Mouse (Mus musculus) spleen, adult 12 weeks (tissue): ENCODE measurements around the gene Pdcd2l.
A peak's percentile ranks its signal among the peaks of the same experiment; 100 is the strongest.
"Not testable (repeated sequence)": the region's sequence is repeated elsewhere in the genome, so short reads cannot be mapped to it uniquely, and the experiment has no call there.

Experiments
- DNase-seq: peaks from one replicate; pipeline ENCODE4 v3.0.0; 2022; ENCODE audit warnings: low spot score

Pdcd2l gene

DNA sequence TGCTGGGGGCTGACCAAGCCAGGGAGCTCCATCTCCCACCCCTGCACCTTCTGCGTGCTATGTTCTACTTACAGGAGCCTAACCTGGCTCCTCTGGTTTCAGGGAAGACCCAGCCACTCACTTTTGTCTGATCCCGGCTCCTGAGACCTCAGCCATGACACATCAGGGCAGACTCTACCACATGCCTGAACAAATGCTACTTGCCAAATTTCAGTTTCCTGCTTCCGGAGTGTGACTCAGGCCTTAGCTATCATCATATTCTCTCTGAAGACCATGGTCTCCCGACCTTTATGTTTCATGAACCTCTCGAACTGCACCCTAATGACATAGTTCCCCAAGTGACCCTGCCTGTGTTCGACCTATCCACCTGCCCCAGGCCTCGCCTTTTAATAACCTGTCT is 16.8 kb upstream of the Pdcd2l start:
- no peak for DNase-seq

DNA sequence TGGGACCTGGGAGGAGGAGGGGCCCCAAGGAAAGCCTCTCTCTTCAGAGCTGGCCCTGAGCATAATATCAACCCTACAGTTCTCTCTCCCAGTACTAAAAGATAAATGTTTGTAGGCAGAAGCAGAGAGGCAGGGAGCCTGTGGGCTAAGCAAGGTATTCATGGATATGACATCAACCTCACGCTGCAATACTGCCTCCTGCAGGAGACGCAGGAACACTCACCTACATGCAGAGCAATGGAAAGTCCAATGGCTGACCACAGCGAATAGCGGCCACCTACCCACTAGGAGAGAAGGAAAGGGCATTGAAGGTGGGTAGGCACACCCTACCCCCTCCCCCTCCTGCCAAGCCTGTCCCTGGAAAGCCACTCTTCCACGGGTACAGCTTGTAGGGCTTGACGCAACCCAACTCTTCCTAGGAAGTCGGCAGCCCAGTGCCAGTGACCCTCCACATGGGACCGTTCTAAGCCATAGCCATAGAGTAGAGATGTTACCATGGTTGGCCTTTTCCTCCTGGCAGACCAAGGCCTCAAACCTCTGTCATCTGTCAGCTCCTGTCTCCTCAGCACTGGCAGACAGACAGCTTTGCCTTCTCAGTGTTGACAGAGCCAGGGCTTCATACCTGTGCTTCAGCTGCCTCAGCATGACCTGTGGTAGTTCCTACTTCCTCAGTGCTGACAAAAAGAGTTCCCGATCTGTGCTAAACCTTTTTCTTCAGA is 11.7 kb upstream of the Pdcd2l start:
- no peak for DNase-seq

- no peak for DNase-seq
Measured at GRCm38 (mm10) chr7:34206331-34206730, 9.9 kb upstream of the Pdcd2l start.

GRCm38 (mm10) chr7:34202147-34202546 is 5.7 kb upstream of the Pdcd2l start:
- not testable (repeated sequence) for DNase-seq

DNA sequence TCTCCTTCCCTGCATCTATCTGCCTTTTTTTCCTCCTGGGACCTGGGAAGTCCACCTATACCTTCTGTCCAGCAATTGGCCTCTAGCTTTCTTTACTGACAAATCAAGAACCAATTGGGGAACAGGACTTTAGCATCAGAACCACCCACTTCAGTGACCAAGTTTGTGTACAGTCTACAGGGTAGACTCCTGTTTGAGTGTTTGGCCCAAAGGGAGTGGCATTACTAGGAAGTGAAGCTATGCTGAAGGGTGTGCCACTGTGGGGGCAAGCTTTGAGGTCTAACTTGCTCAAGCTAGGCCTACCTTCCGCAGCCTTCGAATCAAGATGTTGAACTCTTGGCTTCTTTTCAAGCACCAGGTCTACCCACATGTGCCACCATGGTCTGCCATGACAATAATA is 4.4 kb upstream of the Pdcd2l start:
- no peak for DNase-seq

- peak; percentile 35 for DNase-seq
Measured at GRCm38 (mm10) chr7:34198346-34198745, 1.9 kb upstream of the Pdcd2l start.

DNA sequence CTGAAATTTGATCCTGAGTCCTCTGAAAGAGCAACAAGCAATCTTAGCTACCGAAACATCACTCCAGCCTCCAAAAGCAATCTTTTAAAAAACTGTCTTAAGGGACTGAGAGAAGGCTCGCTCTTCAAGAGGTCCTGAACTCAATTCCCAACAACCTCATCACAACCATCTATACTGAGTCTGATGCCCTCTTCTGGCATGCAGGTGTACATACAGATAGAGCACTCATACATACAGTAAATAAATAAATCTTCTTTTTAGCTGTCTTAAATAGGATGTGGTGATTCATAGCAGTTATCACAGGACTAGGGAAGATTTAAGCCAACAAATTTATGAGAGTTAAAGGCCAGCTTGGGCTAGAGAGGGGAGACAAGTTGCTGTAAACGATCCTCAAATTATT is 829 bp downstream of the Pdcd2l start:
- DNase-seq = no peak

DNA sequence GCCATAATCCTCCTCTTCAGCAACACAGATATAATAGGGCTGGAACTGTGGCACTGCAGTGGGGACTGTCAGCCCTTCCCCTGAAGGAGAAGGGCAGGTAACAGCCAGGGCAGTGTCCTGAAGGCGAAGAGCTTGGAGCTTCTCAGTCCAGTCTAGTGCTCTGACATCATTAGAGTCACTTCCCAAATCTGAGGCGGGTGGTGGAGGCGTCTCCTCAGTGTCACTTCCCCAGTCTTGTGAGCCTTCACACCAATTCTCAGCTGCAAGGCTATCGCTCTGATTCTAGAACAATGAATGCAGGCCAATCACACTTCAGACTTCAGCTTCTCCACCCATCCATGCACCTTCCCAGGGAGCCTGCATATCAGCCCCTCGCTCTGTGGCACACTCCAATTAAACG is 3.6 kb downstream of the Pdcd2l start:
- DNase-seq = no peak

GRCm38 (mm10) chr7:34189376-34189989 is 7.0 kb downstream of the Pdcd2l start:
- no peak for DNase-seq

DNA sequence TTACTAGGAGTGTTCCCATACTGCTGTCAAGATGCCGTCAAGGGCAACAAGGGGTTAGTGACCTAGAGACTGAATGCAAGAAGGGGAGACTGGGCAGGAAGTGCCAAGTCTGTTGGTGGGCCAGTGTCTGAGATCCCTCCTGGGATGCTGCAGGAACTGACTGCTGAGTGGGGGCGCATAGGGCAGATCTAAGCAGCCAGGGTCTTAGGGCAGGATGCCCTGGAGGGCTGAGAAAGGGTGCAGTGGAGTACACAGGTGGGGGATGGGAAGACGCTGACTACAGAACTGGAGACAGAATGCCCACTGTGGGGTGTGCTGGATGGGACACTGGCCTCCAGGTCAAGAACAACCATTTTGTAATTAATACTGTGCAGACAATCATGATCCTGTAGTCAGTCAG is 12.7 kb downstream of the Pdcd2l start:
- no peak for DNase-seq

- DNase-seq = no peak
Measured at GRCm38 (mm10) chr7:34183356-34183755, 13.1 kb downstream of the Pdcd2l start.

DNA sequence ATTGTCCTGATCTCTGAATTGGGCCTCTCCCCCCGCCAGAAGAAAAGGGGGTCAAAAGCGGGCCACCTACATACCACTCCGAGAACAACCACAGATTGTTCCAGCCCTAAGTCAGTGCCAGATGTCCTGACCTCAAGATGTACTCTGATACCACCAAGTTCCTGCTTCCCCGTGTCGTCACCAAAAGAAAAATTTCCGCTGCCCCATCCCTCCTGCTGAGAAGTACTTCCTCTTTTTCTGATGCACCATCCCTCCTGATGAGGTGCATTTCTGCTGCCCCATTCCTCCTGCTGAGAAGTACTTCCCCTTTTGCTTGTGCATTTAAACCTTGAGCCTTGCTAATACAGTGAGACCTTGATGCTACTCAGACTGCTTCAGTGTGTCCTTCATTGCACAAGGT is 20.2 kb downstream of the Pdcd2l start:
- DNase-seq = not testable (repeated sequence)

DNA sequence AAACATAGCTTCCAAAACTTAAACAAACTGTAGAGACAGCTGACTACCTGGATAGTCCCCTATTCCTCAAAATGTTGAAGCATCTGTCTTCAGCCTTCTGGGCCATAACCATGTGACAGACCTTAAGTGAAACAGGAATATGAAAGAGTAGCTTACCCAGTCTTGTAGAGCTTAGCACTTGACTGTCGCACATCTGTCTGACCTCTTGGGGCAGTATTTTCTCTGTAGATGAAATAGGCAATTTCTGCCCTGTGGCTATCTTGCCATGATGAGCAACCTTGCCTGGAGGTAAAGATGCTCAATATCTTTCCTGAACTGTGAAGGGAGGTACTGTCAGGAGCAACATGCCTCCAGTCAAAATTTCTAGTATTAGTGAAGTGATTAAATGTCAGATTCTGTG is 24.2 kb downstream of the Pdcd2l start:
- no peak for DNase-seq

- DNase-seq = no peak
Measured at GRCm38 (mm10) chr7:34169454-34169853, 27.0 kb downstream of the Pdcd2l start, which contains the start of gene Uba2. Gene Uba2, minus strand, starts transcription at chr7:34169599.

- DNase-seq = peak; percentile 85
Measured at GRCm38 (mm10) chr7:34168470-34169251, 27.8 kb downstream of the Pdcd2l start.

- DNase-seq = no peak
Measured at GRCm38 (mm10) chr7:34167766-34168469, 28.5 kb downstream of the Pdcd2l start.

- peak; percentile 35 for DNase-seq
Measured at GRCm38 (mm10) chr7:34166850-34167249, 29.6 kb downstream of the Pdcd2l start.

DNA sequence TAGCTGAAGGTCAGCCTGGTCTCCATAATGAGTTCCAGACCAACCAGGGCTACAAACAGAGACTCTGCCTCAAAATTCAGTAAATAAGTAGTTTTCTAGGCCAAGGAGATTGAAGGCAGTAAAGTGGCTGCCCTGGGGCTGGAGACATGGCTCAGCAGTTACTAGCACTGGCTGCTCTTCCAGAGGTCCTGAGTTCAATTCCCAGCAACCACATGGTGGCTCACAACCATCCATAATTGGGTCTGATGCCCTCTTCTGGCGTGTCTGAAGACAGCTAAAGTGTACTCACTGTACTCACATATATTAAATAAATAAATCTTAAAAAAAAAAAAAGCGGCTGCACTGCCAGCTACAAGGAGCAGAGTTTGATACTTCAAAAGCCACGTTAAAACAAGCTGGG is 30.5 kb downstream of the Pdcd2l start:
- DNase-seq = no peak

DNA sequence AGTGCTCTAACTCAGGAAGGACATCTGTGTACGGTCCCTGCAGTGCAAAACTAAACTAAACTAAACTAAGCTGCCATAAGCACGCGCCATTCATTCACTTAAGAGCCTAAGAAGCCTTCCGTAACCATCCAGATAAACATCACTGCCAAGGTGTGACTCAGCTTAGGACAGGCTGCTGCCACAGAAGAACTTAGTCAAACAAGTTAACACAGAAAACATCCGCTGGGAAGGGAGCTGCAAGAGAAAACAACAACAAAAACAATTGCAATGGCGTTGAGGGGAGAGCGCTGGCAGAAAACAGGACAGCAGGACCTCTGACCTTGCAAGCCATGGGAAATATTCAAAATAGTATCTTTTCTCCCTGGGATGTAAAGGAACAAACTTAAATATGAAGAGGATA is 31.8 kb downstream of the Pdcd2l start:
- DNase-seq = no peak

DNA sequence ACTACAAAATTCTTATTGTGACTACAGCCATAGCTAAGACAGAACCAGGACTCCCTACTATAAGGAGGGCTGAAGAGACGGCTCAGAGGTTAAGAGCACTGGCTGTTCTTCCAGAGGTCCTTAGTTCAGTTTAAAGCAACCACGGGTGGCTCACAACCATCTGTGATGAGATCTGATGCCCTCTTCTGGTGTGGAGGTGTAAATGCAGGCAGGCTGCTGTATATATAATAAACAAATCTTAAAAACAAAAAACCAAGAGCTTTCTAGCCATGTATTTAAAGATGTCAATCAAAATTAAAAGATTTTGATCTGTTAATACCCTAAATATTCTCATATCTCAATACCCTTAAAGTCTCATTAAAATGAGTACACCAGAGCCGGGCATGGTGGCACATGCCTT is 37.3 kb downstream of the Pdcd2l start:
- no peak for DNase-seq

GRCm38 (mm10) chr7:34157994-34158393 is 38.5 kb downstream of the Pdcd2l start:
- DNase-seq = no peak

DNA sequence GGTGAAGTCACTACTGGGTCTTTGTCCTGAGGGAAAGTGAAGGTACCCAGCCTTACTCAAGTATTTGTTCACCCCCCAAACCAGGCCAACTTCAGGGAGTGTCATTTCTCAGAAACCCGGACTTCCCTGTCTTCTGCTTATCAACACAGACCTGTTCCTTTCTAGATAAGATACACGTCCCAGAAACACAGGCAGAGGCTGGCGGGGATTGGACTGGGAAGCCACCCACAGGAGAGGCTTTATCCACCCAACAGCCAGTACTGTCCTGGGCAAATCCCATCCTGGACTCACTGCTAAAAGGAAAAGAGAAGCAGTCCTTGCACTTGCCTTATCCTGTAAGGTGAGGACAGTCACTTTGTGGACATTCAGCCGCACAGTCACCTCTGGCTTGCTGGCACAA is 49.3 kb downstream of the Pdcd2l start:
- DNase-seq = no peak
